Mouse (Mus musculus) liver, adult 10 weeks (tissue): ENCODE data around the gene C130032M10Rik. TPM values are rescaled to one million over a fixed set of nuclear protein-coding genes. Genes with fewer than 3 reads are reported as not detected.

ENCODE experiments used
- polyA plus RNA-seq: library from polyadenylated mRNA; stranded (reverse); fragments of 350-450 nt; fragmentation: Illumina TruSeq; extraction: RNeasy Lipid Tissue Mini Kit (QIAGEN cat#74804); gene quantifications from one replicate; pipeline ENCODE4 v1.2.3, GENCODE M21; 2014; ENCODE audit warnings: low read depth, low replicate concordance

C130032M10Rik gene
- not detected for polyA plus RNA-seq

DNA sequence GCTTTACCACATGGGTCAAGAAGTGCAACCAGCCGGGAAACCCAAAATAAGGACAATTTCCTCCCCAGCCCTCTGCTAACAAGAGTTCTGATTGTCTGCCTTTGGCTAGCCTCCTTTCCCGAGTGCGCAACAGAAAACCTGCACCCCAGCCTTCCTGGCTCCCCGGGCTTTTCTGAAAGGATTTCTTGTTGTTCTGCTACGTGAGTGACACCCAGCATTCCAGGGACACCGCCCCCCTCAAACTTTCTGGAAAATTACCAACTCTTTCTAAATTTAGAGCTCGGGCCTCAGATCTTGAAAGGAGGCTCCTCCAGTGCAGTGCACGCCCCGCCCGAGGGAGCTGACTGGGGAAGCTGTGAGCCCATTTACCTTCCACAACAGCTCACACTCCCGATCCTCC, at the start of gene C130032M10Rik:
Gene C130032M10Rik (plus strand): TSS at position 334 of the 400 bp plus-strand sequence.

DNA sequence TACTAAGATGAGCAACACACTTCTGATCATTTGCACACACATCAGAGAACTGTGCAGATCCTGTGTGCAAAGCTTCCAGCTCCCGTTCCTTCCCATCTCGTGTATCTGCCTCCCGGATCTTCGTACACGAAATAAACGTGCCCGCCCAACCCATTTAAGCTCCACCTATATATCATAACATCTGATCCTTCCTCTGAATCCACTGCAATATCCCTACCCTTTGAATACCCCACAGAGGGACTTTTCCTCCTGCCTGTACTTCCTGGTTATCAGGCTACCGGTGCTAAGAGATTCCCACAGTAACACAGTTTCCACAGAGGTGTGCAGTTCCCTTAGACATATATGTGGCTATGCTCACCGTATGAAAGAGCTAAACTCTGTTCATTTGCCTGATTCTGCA, 10.7 kb upstream of the C130032M10Rik start, which contains the start of gene Ccr4:
Gene Ccr4 (minus strand): TSS at position 101 of the 400 bp plus-strand sequence.

DNA sequence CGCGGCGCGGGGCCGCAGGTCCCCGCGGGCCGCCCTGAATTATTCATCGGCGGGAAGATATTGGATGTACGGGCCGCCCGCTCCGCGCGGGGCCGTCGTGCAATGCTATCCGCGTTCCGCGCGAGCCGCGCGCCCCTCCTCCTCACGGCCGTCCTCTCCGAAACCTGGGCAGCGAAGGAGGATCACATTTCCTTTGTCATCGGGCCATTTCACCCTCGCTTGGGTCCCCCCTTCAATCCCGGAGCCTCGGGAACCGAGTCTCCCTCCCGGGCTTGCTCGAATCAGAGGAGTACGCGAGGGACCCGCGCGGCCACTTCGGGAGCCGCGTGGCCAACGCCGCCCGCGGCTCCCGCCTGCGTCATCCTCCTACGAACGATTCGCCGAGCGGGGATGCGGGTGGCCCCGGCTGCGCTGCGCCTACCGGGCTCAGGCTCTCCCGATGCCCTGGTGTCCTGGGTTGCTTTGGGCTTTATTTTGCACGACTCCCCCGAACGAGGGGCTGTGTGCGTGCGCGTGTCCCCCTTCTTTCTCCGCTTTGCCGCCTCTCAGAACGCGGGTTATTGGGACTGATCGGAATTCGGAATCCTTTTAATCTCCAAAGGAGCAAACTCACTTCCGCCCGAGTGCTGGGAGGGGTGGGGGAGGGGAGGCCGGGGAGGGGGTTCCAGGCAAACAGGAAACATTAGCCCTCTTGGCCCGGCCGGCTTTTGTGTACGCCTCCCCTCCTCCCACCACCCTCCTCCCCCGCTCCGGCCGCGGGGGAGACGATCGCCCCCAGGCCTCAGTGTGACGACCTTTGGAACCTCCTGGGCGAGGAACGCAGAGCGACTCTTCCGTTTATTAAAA, 48.5 kb downstream of the C130032M10Rik start, which contains the start of gene Trim71:
Gene Trim71 (minus strand): TSS at position 609 of the 846 bp plus-strand sequence.

Other genes with a start within 250 kb of the C130032M10Rik start
- not detected for gene Bcl2a1c, start 185.6 kb upstream of the C130032M10Rik start, polyA plus RNA-seq
- gene Crtap, start 125.0 kb upstream of the C130032M10Rik start, polyA plus RNA-seq = 6.1 TPM
- 3.7 TPM for gene Glb1, start 114.6 kb upstream of the C130032M10Rik start, polyA plus RNA-seq
- gene Tmppe, start 114.6 kb upstream of the C130032M10Rik start, polyA plus RNA-seq = 0.45 TPM
- gene Ccr4, start 10.8 kb upstream of the C130032M10Rik start, polyA plus RNA-seq = not detected
- gene Trim71, start 48.7 kb downstream of the C130032M10Rik start, polyA plus RNA-seq = not detected
- 15.8 TPM for gene Cnot10, start 124.5 kb downstream of the C130032M10Rik start, polyA plus RNA-seq
- gene Dync1li1, start 173.1 kb downstream of the C130032M10Rik start, polyA plus RNA-seq = 14.7 TPM
- gene Cmtm6, start 215.4 kb downstream of the C130032M10Rik start, polyA plus RNA-seq = 69.1 TPM